Mouse (Mus musculus) frontal cortex, adult (tissue): ENCODE results near the gene AC109138.7.

Experiments
- ATAC-seq: cut with Nextera tagmentation; 2 replicates; pipeline ENCODE4 v1.9.2; 2017; ENCODE audit warnings: mild to moderate bottlenecking, moderate library complexity, mixed read lengths; ENCODE audit not compliant: low TSS enrichment

The AC109138.7 gene

DNA sequence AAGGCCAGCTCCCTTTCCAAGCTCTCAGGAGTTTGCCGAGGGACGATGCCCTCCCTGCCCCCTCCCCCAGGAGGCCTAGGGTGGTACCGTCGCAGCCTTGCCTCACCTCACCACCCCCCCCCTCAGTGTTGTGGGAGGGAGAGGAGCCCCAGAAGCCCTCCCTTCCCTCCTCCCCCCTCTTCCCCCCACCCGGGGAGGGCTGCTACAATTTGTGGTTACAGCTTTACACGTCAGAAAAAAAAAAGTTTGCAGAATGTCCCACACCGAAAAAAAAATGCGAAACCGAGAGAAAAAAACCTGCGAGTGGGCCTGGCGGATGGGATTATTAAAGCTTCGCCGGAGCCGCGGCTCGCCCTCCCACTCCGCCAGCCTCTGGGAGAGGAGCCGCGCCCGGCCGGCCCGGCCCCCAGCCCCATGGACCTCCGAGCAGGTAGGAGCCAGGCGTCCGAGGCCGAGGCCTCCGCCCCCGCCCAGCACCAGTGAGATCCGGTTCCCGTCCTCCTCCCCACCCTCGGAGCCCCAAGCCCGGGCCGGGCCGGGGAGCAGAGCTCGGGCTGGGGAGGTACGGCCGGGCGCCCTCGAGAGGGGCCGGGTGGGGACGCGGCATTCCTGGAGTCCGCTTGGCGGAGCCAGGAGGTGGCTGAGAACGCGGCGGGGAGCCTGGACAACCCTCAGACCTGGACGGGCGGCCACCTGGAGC is at the start of gene AC109138.7, which contains the start of gene Clcf1:
Gene AC109138.7, plus strand, starts transcription at position 287 of the 700 bp plus-strand sequence.
Gene Clcf1, plus strand, starts transcription at position 168 of the 700 bp plus-strand sequence.
- no peak for ATAC-seq

DNA sequence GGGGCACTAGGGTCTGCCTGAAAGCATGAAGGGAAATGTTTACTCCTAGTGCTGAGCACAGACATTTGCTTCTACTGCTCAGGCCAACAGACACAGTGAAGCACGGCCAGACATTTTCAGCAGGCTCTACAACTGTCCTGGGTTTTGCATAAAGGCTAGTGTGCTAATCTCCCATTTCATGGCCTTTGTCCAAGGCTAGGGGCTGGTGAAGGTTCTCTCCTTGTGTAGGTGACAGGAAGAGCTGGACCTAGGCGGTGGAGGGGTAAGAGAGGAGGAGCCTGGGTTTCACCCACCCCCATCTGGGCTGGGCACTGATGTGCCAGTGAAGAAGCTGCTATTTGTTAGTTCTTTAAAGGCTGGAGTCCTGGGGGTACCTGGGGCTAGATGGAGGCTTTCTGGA is 49.4 kb upstream of the AC109138.7 start:
- ATAC-seq = no peak

DNA sequence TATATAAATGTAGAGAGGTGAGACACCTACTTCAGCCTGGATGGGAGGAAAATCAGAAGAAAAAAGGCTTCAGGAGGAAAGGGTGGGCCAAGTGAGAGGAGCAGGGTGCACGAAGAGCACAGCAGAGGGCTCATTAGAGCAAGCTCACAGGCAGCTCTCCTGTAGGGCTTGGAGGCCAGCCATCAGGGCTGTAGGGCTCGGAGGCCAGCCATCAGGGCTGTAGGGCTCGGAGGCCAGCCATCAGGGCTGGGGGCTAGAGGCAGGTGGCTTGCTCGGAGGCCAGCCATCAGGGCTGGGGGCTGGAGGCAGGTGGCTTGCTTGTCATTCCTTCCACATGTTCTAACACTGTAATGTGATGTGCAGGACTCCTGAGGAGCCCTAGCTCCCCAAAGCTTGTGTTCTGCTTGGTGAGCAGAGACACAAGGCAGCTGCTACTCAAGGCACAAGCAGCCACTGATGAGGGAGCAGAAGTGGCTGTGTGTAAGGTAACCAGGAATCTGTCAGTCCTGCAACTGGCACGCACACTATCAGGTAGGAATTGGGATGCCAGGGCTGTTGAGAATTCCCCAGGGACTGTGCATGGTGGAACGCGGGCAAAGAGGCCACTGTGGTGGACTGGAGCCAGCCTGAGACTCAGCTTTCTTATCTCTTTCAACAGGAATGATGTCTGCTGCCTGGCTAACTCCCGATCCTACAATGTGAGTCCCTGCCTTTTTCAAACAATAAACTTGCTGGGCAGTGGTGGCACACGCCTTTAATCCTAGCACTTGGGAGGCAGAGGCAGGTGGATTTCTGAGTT is 47.3 kb upstream of the AC109138.7 start:
- ATAC-seq = no peak

DNA sequence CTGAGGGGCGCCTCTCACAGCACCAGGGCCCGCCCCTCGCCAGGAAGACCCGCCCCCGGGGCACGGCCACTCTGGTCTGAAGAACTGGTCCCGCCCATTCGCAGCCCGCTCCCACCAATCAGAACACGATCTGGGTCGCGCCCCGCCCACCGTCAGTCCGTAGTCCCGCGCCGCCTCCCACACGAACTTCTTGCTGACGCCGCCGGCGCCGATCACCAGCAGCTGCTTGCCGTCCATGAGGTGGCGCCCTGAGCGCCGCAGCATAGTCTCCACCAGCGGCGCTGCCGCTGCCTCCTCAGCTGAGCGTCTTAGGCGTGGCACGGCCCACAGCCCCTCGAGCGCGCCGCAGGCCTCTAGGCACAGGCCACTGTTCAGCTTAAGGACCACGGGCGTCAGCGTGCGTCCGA is 44.8 kb upstream of the AC109138.7 start:
- peak; percentile 88 for ATAC-seq

DNA sequence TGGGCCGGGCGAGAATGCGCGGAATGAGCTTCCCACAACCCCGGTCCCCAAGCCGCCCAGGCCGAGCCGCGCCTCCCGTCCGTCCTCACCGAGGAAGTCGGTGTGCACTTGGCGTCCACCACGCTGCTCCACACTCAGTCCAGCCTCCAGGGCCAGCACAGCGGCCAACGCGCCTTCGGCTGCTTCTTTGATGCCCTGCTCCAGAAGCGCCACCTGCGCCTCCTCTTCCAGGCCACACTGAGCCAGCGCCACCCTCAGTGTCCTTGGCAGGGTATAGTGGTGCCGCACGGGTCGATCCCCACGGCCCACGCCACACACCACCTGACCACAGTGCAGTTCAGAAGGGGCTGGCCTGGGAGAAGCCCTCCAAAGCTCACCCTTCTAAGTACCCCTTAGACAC is 44.3 kb upstream of the AC109138.7 start:
- ATAC-seq = peak; percentile 23; the same call in 1 of the 2 replicates

DNA sequence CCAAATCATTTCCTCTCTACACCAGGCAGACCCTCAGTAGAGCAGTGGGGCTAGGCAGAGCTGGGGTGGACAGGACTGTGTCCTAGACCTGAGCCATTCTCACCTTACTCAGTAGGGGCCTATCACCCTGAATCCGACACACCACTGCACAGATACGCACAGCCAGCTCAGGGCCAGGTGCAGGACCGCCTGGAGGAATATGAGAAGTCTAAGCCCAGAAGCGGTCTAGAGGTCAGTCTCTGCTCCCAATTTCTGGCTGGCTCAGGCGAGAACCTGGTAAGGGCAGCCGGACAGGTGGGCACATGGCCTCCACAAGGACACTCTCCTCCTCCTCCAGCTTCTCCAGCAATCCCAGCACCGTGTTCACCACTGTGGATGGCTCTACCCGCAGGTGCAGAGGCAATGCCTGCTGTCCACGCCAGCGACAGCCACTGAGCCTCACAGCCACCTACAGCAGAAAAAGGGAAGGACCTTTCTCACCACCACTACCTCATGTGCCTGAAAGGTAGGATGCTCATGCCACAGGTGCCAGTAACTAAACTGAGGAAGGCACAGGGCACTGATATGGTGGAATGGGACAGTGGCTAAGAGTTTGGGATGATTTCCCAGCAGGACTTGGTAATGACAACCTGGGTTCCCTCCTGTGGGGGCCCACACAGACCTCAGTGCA is 43.3 kb upstream of the AC109138.7 start:
- ATAC-seq = no peak

DNA sequence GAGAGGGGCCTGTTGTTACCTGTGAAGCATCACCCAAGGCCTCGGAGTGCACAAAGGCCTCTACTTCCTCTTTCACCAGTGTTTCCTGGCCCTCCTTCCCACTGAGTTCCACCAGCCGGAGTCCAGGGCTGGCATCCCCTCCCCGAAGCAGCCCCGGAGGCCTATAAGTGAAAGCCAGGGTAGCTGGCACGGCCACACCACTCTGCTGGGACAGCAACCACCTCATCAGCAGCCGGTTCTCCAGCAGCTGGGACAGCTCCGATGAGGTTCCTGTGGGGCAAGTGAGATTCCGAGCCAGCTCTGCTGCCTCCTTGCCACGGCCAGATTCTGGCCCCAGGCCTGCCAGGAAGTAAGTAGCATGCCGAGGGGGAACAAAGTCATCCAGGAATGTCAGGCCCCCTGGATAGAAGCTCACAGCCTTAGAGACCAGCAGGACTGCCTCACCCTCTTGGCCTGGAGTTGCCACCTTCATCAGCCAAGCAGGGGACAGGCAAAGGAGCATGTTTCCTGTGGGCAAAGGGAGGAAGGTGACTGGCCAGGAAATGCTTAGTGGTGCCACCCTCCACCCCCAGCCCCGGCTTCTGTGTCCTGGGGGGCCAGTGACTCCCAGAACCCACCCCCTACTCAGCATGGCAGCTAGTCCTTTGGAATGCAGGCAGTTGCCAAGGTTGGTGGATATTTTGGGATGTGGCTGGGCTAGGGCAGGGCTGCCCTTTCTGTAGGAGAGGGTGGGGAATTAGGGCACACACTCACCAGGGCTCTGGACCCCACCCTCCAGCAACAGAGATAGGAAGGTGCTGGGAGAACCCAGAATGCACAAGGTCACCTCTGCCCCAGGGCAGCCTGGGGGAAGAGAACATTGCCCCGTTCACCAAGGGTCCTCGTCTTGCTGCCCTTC is 42.5 kb upstream of the AC109138.7 start:
- ATAC-seq = no peak

DNA sequence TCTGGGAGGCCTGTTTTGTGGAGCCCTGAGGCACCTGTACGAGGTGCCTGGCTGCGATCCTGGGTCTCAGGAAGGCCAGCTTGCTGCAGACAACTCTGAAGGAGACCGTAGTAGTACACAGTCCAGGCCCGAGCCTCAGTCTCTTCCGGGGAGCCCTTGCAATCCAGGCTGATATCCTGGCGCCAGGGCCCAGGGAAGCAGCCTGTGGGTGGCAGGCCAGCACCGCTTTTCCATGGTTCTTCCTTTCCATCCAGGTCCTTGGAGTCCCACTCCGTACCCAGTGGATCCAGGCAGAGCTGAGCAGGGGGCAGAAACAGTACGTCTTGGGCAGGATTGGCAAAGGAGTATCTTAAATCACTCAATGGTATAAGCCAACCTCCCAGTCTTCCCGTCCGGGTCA is 41.2 kb upstream of the AC109138.7 start:
- ATAC-seq = no peak

DNA sequence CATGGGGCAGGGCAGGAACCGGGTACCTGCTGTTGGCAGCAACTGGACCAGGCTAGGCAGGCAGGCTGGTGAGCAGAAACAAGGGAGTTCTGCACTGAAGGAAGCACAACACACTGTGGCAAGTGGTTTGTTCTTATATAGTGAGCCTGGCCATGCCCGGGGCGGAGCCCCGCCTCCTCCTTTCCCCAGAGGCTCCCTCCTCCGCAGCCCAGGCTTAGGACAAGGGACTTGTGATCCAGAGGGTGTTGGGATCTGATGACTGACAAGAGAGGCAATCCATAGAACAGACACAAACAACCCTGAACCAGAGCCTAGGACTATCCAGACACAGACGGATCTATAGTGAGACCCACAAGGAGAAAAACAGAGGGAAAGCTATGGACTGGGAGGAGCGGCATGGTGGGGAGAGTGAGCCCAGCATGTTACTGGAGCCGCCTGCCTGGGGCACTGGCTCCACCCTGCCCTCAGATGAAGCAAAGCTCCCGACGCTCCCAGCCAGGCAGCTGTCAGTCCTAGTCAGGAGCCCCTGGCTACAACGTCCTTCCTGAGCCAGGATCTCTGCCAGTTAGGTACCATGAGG is 38.7 kb upstream of the AC109138.7 start, which contains the start of gene Carns1:
Gene Carns1, minus strand, starts transcription at position 112 of the 580 bp plus-strand sequence.
- peak; percentile 69; the same call in 1 of the 2 replicates for ATAC-seq

DNA sequence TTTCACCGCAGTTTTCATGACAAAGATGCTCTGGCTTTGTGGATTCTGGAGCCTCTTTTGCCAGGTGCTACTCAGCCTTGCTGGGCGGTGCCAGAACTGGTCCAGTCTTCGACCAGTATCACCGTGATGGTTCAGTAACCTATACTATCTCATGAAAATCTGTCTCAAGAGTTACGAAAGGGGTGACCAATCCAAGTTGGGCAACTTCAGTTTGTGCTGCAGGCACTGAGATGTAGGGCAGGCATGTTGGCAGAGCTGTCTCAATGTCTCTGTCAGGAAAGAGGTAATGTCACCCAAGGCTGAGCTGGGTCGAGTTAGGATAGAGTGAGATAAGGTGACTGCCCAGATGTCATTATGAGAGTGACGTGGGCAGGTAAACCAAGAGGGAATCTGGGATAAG is 33.7 kb upstream of the AC109138.7 start:
- ATAC-seq = no peak

DNA sequence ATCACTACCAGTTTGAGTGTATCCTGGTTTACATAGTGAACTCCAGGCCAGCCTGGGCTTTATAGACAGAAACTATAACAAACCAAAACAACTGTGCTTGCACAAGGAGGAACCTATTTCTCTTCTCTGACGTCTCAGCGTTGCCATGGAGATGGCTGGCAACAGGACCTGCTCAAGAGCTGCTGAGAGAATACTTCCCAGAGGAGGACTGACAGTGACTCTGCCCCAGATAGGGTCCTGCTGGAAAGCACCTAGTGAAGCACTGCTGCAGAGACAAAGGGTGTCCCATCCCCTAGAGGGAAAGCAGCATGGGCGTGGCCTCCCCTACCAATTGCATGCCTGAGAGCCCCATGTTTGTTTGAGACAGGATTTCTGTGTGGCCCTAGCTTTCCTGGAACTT is 32.3 kb upstream of the AC109138.7 start:
- peak; percentile 91; the same call in 1 of the 2 replicates for ATAC-seq

DNA sequence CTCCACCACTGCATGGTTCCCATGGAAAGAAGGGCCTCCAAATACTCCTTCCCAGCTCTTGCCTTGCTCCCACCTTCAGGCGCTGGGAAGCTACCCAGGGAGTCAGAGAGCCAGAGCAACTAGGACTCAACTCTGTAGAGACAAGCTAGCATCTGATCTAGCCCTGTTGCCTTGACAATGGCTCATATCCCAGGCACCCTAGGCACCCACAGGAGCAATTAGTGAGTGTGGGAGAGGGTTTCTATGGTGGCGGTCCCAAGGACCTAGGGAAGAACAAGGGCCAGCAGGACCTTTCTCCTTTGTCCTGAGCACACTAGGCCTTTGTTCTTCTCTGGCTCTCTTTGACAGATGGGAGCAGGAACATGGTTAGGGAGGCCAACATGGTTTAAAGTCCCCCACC is 30.5 kb upstream of the AC109138.7 start:
- ATAC-seq = peak; percentile 20; the same call in 1 of the 2 replicates

DNA sequence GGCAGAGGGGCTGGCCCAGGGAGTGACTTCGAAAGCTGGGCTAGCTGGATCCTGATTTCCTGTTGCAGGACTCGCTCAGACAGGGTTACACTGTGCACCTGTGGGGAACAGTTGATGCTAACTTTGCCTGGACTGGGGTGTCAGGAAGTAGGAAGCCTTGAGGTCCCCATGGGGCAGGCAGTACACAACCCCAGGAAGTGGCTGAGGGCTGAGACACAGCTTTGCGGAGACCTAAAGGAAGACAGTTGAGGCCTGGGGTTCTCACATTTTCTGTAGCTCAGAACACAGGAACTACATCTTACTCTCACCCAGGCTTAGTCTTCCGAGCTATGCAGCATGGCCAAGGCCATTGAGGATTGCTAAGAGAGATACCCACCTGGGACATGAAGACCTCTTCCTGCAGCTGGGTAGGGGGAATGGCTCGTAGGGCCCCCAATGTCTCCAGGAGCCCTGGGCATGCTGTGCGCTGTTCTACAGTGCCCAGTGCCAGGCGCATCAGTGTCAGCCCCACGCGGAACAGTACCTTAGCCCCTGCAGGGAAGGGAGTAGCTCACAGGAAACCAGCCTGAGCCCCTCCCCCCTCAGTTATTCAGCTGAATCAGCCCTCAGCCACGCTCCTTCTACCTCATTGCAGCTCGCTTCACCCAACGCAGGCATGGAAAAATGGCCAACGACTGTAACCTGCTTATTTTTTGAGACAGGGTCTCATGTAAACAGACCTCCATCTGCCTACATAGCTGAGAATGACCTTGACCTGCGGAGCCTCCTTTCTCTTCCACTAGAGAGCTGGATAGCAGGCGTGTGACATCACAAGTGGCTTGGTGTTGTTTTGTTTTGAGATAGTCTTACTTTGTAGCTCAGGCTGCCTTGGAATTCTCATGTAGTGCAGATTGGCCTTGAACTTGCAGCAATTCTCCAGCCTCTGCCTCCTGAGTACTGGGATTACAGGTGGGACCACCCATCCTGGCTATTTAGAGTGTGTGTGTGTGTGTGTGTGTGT is 28.9 kb upstream of the AC109138.7 start:
- no peak for ATAC-seq

DNA sequence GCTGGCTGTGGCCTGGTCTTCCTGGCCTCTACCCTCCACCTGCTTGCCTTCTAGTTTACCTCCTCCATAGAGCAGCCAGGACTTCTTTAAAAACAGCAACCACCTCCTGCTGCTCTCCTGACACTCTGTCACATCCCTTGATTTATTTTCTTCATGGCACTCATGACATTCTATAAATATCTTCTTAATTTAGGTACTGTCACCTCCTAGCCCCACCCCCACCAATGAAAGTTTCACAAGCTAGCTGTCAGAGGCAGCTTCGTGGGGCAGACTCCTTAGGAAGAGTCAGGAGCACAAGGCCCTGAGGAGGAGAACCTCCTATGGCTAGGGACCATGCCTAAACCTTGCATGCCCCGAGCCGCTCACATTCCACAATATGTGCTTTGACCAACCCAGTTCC is 26.9 kb upstream of the AC109138.7 start:
- ATAC-seq = no peak

DNA sequence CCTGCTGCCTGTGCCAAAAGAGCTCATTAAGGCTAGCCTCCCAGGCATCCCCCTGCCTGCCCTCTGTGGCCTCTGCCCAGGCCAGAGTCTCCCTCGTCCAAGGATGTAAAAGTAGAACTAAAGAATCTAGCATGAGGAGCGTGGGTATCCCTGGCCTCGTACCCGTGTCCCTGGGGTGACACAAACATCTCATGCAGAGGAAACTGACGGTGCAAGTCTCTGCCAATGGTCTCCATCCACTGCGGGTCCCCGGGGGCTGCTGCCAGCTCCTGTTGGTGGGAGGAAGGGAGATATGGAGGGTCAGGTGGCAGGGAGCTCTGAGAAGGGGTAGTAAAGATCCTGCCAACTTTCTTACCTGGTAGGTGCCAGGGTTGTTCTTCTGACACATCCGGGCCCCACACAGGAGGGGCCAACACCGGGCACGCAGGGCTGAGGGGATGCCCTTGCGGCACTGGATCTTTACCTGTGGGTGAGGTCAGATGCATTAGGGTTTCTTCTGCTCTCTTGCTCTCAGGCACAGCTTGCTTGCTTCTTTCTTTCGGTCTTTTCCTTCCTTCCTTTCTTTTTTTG is 25.0 kb upstream of the AC109138.7 start:
- no peak for ATAC-seq

DNA sequence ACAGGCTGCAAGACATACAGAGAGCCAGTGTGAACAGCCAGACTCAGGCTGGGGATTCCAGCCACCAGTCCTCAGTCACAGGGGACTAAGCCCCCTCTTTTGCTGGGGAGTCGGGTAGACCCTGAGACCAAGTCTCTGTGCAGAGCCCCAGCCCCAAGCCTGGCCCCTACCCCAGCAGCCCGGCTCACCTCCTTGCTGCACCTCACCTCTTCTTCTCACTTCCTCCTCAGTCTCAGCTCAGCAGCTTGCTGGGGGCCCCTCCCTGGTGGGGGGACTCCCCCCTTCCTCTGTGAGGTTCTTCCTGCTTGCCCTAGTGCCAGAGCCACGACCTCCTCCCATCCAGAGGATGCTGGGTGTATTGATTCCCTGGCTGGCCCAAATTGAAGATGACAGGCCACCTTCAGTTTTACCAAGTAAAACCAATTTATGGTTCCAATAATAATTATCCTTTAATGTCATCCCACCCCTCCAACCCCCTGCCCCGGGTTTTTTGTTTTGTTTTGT is 23.3 kb upstream of the AC109138.7 start, which contains the start of gene Tbc1d10c:
Gene Tbc1d10c, minus strand, starts transcription at position 454 of the 504 bp plus-strand sequence.
- no peak for ATAC-seq

DNA sequence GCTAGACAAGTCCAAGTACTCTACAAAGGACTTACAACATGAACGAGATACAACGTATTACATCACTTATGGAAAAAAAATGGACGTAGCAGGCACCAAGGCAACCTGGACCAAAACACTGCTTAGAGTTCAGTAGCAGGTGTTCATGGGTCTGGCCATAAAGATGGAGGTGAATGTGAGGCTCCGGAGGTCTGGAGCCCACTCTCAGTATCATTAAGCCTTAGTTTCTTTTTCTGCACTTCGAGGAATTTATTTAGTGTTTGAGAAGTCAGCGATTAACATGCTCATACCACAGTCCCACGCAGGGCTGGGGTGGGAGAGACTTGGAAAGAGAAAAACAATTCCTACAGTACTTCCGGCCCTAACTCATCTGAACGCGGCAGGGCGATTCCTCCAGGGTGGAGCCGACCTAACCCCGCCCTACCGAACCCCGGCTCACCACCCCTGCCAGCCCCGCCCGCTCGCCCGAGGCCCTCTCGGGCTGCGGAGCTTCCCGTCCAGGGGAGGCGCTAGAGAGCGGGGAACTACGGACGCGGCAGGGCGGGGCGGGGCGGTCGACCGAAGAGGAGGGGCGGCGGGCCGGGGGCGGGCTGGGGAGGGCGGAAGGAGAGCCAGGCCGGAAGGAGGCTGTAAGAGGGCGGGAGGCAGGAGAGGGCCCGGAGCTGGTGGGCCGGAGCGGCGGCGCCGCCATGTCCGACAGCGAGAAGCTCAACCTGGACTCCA is 22.5 kb upstream of the AC109138.7 start, which contains the start of gene Ppp1ca:
Gene Ppp1ca, plus strand, starts transcription at position 538 of the 723 bp plus-strand sequence.
- peak; percentile 72 for ATAC-seq
